Comparison of ENCODE assay signal across 12 mouse cellular contexts in genomic region chr4:46061259-46061962, GRCm38 (mm10). TPM values are rescaled to one million over a fixed set of nuclear protein-coding genes. Genes with fewer than 3 reads are reported as not detected.
DNase-seq lines count a peak whose midpoint lies in the region; ATAC-seq and TF ChIP-seq lines count a peak whose summit lies in the region.
"Had no signal": no experiment of that assay in that cellular context is flagged by ENCODE, and none has a peak within 500 bp of the region (broad histone marks: within the 10 kb centered on the region; RNA-seq: fewer than 3 reads in every experiment).

No protein-coding gene starts in this region.

- H3K9me3 ChIP-seq in forebrain, postnatal 0 days (ENCODE audit: low read length) = 0 out of 2 replicates have a peak, but pooled peaks cover 5% of the 10 kb centered on the region
- H3K9me3 ChIP-seq in forebrain, embryonic 11.5 days (ENCODE audit: control insufficient read depth, low read length) = no peaks in the 10 kb centered on the region

- no peak for TF ChIP-seq CTCF in forebrain, postnatal 0 days (IDR thresholded peaks at IDR 0.05; ENCODE audit: low read depth)

- peak; percentile 28 for DNase-seq in forebrain, postnatal 0 days
- DNase-seq in forebrain, embryonic 11.5 days (ENCODE audit: low spot score) = no peak
- DNase-seq in frontal cortex, adult 2 months (ENCODE audit: extremely low spot score in 1 of 2, low spot score in 1 of 2) = peak; percentile 92 to 93
- peak; percentile 82 for DNase-seq in left cerebral cortex, adult 11 months (ENCODE audit: low spot score)
- peak; percentile 47 for DNase-seq in right cerebral cortex, postnatal 14 days
- no peak for DNase-seq in adrenal gland, postnatal 36 days
- no peak for DNase-seq in spleen, adult 12 weeks (ENCODE audit: low spot score)
- DNase-seq in urinary bladder, postnatal 36 days (ENCODE audit: low spot score in 2 of 2) = no peak

- H3K4me3 ChIP-seq in forebrain, postnatal 0 days (ENCODE audit: low read depth, low read length) = no peak overlapping the region
- H3K4me3 ChIP-seq in forebrain, embryonic 11.5 days (ENCODE audit: low read depth, low read length) = no peak overlapping the region
- H3K4me3 ChIP-seq: liver, embryonic 12.5 days; neural tube, embryonic 12.5 days had no signal

- H3K27ac ChIP-seq in forebrain, postnatal 0 days (ENCODE audit: low read depth, low read length) = peak overlapping the region; percentile 2; the same call in 1 of the 2 replicates
- H3K27ac ChIP-seq in forebrain, embryonic 11.5 days (ENCODE audit: low read depth, low read length) = no peak overlapping the region
- H3K27ac ChIP-seq: kidney, postnatal 0 days; liver, embryonic 12.5 days; neural tube, embryonic 12.5 days had no signal

- no peak overlapping the region for H3K9ac ChIP-seq in forebrain, postnatal 0 days
- H3K9ac ChIP-seq in forebrain, embryonic 11.5 days (ENCODE audit: low read length) = no peak overlapping the region
- H3K9ac ChIP-seq: liver, embryonic 12.5 days; neural tube, embryonic 12.5 days had no signal

- H3K4me1 ChIP-seq in forebrain, postnatal 0 days (ENCODE audit: insufficient read depth) = no peaks in the 10 kb centered on the region
- no peaks in the 10 kb centered on the region for H3K4me1 ChIP-seq in forebrain, embryonic 11.5 days (replicated peaks; ENCODE audit: control insufficient read depth, insufficient read depth, low read length)
- H3K4me1 ChIP-seq: neural tube, embryonic 12.5 days had no signal

- no peaks in the 10 kb centered on the region for H3K36me3 ChIP-seq in forebrain, postnatal 0 days (ENCODE audit: insufficient read depth)
- H3K36me3 ChIP-seq in forebrain, embryonic 11.5 days (ENCODE audit: control insufficient read depth, insufficient read depth, low read length) = no peaks in the 10 kb centered on the region
- H3K36me3 ChIP-seq: neural tube, embryonic 12.5 days had no signal

- H3K4me2 ChIP-seq in forebrain, postnatal 0 days (ENCODE audit: low read depth) = no peak overlapping the region
- no peak overlapping the region for H3K4me2 ChIP-seq in forebrain, embryonic 11.5 days (ENCODE audit: low read depth, low read length, severe bottlenecking)
- H3K4me2 ChIP-seq: liver, embryonic 12.5 days; neural tube, embryonic 12.5 days had no signal

- H3K27me3 ChIP-seq in forebrain, postnatal 0 days (ENCODE audit: insufficient read depth, low read length) = no peaks in the 10 kb centered on the region
- no peaks in the 10 kb centered on the region for H3K27me3 ChIP-seq in forebrain, embryonic 11.5 days (ENCODE audit: control insufficient read depth, insufficient read depth, low read length)
- H3K27me3 ChIP-seq: liver, embryonic 12.5 days; neural tube, embryonic 12.5 days had no signal

- peak; percentile 66 for ATAC-seq in forebrain, postnatal 0 days
- no peak for ATAC-seq in forebrain, embryonic 11.5 days (replicated peaks; ENCODE audit: low FRiP score)
- ATAC-seq: forebrain, embryonic 16.5 days had no signal

- WGBS in forebrain, postnatal 0 days = 72% methylated on average over 12 of the region's 12 CpGs
- 90% methylated on average over 12 of the region's 12 CpGs for WGBS in forebrain, embryonic 11.5 days

RNA-seq across cellular contexts. Expression of gene Tmod1, which starts 22.7 kb away (rescaled TPM):
- 0.92 and 1.0 TPM in 2 replicates for total RNA-seq in forebrain, postnatal 0 days (2014; rRNA removed)
- 1.7 and 1.8 TPM in 2 replicates for polyA plus RNA-seq in forebrain, postnatal 0 days (2015; fragmentation: Nextera tagmentation; extraction: Ambion mirVana)
- polyA plus RNA-seq in forebrain, embryonic 11.5 days (2014; fragmentation: Nextera tagmentation; extraction: Ambion mirVana) = 2.6 and 2.8 TPM in 2 replicates
- 58.6 and 63.5 TPM in 2 replicates for polyA plus RNA-seq in frontal cortex, adult 2 months (2012; rRNA removed)
- 1 to 10 TPM; 2.0 to 6.6 TPM for total RNA-seq in adrenal gland, postnatal 36 days (2021)

Comparison
In these comparisons a context has a peak if more than half of its experiments do, and no peak if none do; other contexts are left out.
1. DNase-seq: peak in forebrain, postnatal 0 days (single experiment), frontal cortex, adult 2 months (2 of 2), left cerebral cortex, adult 11 months (single experiment) and right cerebral cortex, postnatal 14 days (single experiment); none in forebrain, embryonic 11.5 days (single experiment), adrenal gland, postnatal 36 days (0 of 2), spleen, adult 12 weeks (single experiment) and urinary bladder, postnatal 36 days (0 of 2).
2. RNA of gene Tmod1, which starts 22.7 kb away (polyA plus RNA-seq): 58.6 to 63.5 TPM in frontal cortex, adult 2 months; 2.6 to 2.8 TPM in forebrain, embryonic 11.5 days and 1.7 to 1.8 TPM in forebrain, postnatal 0 days; every median in the first group is over 10 times any median in the second.